Mouse (Mus musculus) heart, embryonic 14.5 days (tissue): Measurements from ENCODE around the gene Xab2. TPM values are rescaled to one million over a fixed set of nuclear protein-coding genes. Genes with fewer than 3 reads are reported as not detected.

Source experiments
- ATAC-seq: fragments of 200-750 bp; cut with Nextera tagmentation; 2 replicates; pipeline ENCODE4 v1.8.0; 2017; ENCODE audit warnings: low read depth, moderate TSS enrichment; ENCODE audit not compliant: insufficient number of reproducible peaks, insufficient read depth, low FRiP score
- H3K27ac ChIP-seq, 2 experiments: fragments of 200-500 bp in 1 of 2; fragments of 300-500 bp in 1 of 2; sonication (generic) in 1 of 2; replicated peaks in 1 of 2; 2 replicates each; pipeline ENCODE4 v1.5.1; 2012 to 2014; ENCODE audit warnings: low read depth in 2 of 2, low read length in 2 of 2, control low read depth in 1 of 2, mild to moderate bottlenecking in 1 of 2, mixed read lengths in 1 of 2; ENCODE audit not compliant: control insufficient read depth in 1 of 2, insufficient read depth in 1 of 2
- H3K27me3 ChIP-seq: fragments of 300-500 bp; sonication (generic); 2 replicates; pipeline ENCODE4 v1.6.1; 2014; ENCODE audit warnings: mild to moderate bottlenecking, low read length, control low read depth; ENCODE audit not compliant: control insufficient read depth, insufficient read depth
- H3K36me3 ChIP-seq: fragments of 300-500 bp; sonication (generic); 2 replicates; pipeline ENCODE4 v1.6.1; 2014; ENCODE audit warnings: mild to moderate bottlenecking, control low read depth, low read length, mixed read lengths; ENCODE audit not compliant: control insufficient read depth, insufficient read depth
- H3K4me1 ChIP-seq, 2 experiments: fragments of 200-500 bp in 1 of 2; fragments of 300-500 bp in 1 of 2; sonication (generic) in 1 of 2; 2 replicates each; pipeline ENCODE4 v1.6.1; 2012 to 2014; ENCODE audit warnings: low read length in 2 of 2, control low read depth in 1 of 2, mixed read lengths in 1 of 2; ENCODE audit not compliant: control insufficient read depth in 2 of 2, insufficient read depth in 2 of 2
- H3K4me2 ChIP-seq: fragments of 300-500 bp; sonication (generic); 2 replicates; pipeline ENCODE4 v1.6.1; 2014; ENCODE audit warnings: mild to moderate bottlenecking, low read length
- H3K4me3 ChIP-seq, 2 experiments: fragments of 200-500 bp in 1 of 2; fragments of 300-500 bp in 1 of 2; sonication (generic) in 1 of 2; 2 replicates each; pipeline ENCODE4 v1.5.1; 2012 to 2014; ENCODE audit warnings: low read length in 2 of 2, mild to moderate bottlenecking in 2 of 2, control low read depth in 1 of 2, low read depth in 1 of 2, moderate library complexity in 1 of 2; ENCODE audit not compliant: control insufficient read depth in 1 of 2, insufficient read depth in 1 of 2
- H3K9ac ChIP-seq: fragments of 300-500 bp; sonication (generic); 2 replicates; pipeline ENCODE4 v1.6.1; 2014; ENCODE audit warnings: mild to moderate bottlenecking, low read length
- H3K9me3 ChIP-seq: fragments of 300-500 bp; sonication (generic); 2 replicates; pipeline ENCODE4 v1.6.1; 2016; ENCODE audit warnings: low read length, control low read depth; ENCODE audit not compliant: control insufficient read depth
- WGBS: fragments of 180-500 bp; shearing (Covaris S2); extraction: QIAGEN DNeasy Blood & Tissue Kit; methylation state at CpG from one replicate; pipeline ENCODE4 v1.1.7; 2014; 5-methylcytosine and 5-hydroxymethylcytosine counted together
- polyA plus RNA-seq: library from polyadenylated mRNA; unstranded; fragments of >200 nt; fragmentation: Nextera tagmentation; extraction: Ambion mirVana; gene quantifications from 2 replicates; pipeline ENCODE4 v1.2.1, GENCODE M21; 2014

Gene Xab2
- polyA plus RNA-seq, 1 experiment from 2014 or later: 30.9 TPM

DNA sequence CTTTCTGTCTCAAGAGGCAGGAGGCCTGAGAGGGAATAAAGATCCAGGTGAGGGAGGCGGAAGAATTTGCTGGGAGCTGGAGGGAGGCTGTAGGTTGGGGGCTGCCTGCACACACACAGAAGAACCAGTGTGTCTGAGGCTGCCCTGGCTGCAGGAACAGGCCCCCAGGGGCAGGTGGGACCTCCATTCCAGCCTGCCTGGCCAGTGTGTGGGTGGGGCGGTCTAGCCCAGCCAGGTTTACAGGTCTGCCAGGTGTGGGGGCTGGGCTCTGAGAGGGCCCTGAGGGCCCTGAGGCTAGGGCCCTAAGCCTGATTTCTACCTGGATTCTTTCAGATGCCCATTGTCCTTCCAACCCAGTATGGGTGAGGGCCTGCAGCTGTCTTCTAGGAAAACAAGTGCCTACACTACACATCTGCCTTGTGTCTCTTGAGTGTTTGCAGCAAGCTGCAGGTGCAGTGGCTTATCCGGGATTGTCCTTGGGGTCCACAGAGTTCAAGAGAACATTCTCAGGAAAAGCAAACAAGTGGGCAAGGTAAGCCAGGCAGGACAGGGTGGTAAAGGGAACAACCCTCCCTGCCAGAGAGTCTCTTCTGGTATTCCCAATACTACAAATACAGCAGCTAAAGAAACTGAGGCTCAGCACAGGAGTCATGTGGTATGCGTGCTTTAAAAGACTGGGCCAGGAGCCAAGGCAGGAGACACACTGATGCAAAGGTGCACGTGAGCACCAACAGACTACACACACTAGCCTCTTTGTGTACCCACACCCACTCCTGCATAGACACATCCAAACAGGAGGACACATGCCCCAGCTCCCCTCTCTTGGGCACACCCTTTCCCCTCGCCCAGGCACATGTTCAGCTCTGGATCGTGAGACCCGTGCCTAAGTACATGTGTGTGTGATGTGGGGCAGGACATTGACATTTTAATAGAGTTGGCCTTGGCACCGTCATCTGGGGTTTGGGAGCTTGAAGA, 41.4 kb downstream of the Xab2 start:
- Histone ChIP-seq H3K27ac (no peak overlapping the region), H3K36me3 (no peaks in the 10 kb centered on the region), H3K4me2 (no peak overlapping the region), H3K27me3 (no peaks in the 10 kb centered on the region), H3K9me3 (no peaks in the 10 kb centered on the region), H3K9ac (no peak overlapping the region), H3K4me3 (no peak overlapping the region), H3K4me1 (no peaks in the 10 kb centered on the region)
- 77% methylated on average over 9 of the region's 9 CpGs for WGBS
- ATAC-seq: no peak

DNA sequence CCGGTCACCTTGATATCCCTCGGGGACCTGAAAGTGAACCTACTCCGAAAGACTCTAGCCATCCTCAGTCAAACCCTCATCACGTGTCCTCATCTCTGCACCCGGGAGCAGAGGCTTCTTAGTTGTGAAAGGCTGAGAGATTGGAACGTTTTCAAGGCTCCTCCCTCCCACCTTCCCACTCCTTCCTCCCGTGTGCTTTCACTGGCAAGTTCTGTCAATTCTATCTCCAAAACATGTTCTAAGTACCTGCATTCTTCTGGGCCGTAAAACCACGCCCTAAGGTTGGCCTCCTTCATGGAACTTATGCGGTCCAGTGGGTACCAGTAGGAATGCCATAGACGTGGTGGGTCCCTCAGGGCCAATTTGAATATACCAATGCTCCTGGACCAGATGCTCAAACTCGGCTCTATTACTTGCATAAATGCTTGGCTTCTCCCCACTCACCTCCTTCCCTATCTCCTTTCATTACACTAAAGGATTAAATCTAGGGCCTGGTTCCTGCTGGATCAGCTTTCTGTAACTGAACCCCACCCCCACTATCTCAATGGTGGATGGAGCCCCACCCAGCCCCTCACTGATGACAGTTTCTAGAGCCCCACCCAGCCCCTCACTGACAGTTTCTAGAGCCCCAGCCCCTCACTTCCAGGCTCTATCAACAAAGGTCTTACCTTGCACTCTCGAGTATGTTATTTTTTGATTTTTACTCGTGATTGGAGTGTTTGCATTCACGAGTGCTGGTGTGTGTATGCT, 44.7 kb downstream of the Xab2 start:
- H3K36me3 ChIP-seq: no peaks in the 10 kb centered on the region
- no peaks in the 10 kb centered on the region for H3K27me3 ChIP-seq
- H3K4me1 ChIP-seq: no peaks in the 10 kb centered on the region
- no peak overlapping the region for H3K4me3 ChIP-seq
- WGBS: 65% methylated on average over 15 of the region's 15 CpGs
- ATAC-seq: no peak
- H3K27ac ChIP-seq: no peak overlapping the region
- no peak overlapping the region for H3K9ac ChIP-seq
- no peak overlapping the region for H3K4me2 ChIP-seq
- H3K9me3 ChIP-seq: no peaks in the 10 kb centered on the region

DNA sequence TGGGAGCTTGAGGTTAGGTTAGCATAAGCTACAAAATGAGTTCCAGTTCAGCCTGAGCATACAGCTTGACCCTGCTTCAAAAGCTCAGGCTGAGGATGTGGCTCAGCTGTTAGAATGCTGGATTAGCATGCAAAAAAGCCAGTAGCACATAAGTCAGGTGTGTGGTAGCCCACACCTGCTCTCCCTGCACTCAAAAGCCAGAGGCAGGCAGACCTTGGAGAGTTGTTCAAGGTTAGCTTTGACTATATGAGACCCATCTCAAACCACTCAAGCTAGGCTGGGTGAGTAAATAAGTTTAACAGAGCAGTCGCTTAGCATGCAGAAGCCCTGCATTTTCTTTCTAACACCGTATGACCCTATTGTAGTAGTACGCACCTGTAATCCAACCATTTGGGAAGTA, 46.6 kb downstream of the Xab2 start:
- Histone ChIP-seq H3K4me1 (no peaks in the 10 kb centered on the region), H3K9ac (no peak overlapping the region), H3K27me3 (no peaks in the 10 kb centered on the region), H3K4me3 (no peak overlapping the region), H3K36me3 (no peaks in the 10 kb centered on the region), H3K27ac (no peak overlapping the region), H3K9me3 (no peaks in the 10 kb centered on the region), H3K4me2 (no peak overlapping the region)
- 85% methylated on average over 3 of the region's 3 CpGs for WGBS
- ATAC-seq: no peak

DNA sequence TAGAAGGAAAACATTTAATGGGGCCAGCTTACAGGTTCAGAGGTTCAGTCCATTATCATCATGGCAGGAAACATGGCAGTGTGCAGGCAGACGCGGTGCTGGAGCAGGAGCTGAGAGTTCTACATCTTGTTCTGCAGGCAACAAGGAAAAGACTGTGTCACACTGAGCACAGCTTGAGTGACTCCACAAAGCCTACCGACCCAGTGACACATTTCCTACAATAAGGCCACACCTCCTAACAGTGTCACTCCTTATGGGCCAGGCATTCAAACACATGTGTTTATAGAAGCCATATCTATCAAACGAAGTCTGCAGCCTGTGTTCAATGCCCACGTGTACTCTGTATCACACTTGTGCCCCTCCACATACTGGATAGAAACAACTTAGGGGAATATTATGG, 51.3 kb downstream of the Xab2 start:
- Histone ChIP-seq H3K4me2 (no peak overlapping the region), H3K27me3 (no peaks in the 10 kb centered on the region), H3K4me3 (no peak overlapping the region), H3K27ac (no peak overlapping the region), H3K4me1 (peaks cover 0 to 4% of the 10 kb centered on the region in 2 experiments; a peak in 1 of 4 replicates), H3K36me3 (no peaks in the 10 kb centered on the region), H3K9ac (no peak overlapping the region), H3K9me3 (no peaks in the 10 kb centered on the region)
- ATAC-seq: no peak
- WGBS: 90% methylated on average over 5 of the region's 5 CpGs

DNA sequence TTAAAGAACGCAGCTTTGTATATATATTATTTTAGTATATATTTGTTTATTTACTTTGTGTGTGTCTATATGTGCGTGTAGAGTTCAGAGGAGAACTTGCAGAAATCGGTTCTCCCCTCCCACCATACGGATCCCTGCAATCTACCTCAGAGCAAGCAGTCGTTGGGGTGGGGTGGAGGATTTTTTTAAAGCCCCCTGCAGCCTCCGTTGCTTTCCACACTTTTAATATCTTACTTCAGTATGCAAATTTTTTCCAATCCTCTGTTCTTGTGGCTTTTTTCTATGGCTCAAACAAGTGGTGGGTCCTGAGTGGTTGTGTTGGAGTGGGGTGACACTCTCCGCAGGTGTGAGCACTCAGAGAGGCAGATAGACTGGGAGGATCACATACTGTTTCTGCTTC, 52.7 kb downstream of the Xab2 start:
- no peaks in the 10 kb centered on the region for H3K9me3 ChIP-seq
- H3K4me3 ChIP-seq: peak overlapping the region; percentile 17 to 23
- 14% methylated on average over 7 of the region's 7 CpGs for WGBS
- ATAC-seq: no peak
- H3K36me3 ChIP-seq: no peaks in the 10 kb centered on the region
- H3K27ac ChIP-seq: no peak overlapping the region
- no peaks in the 10 kb centered on the region for H3K27me3 ChIP-seq
- H3K4me2 ChIP-seq: peak overlapping the region; percentile 60
- peaks cover 0 to 4% of the 10 kb centered on the region in 2 experiments; a peak in 1 of 4 replicates for H3K4me1 ChIP-seq
- peak overlapping the region; percentile 52 for H3K9ac ChIP-seq

DNA sequence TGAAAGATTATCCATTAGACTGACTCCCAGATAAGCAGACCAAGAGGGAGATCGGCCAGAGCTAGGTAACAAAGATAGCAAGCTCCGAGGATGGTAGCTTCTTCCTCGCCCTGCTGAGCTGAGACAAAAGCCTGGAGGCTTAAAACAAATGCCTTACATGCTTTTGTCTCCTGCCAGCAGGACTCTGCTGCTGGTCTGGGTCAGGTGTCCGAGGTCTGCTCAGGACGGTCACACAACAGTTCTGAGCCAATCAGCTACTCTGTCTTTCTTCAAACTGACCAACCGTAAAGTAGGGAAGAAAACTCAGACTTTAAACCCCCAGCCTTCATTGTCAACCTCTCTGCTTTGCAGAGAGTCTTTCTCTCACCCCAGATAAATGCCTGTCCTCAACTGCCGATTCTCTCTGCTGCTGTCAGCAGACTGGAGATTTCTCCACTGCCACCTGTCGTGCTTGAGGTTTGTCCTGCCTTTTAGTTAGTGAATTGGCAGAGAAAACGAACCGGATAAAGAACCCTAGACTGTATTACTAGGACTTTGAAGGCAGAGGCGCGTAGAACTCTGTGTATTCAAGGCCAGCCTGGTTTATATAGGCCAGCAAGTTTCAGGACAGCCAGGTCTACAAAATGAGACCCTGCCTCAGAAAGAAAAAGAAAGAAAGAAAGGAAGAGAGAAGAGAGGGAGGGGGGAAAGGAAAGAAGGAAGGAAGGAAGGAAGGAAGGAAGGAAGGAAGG, 53.3 kb downstream of the Xab2 start, which contains the start of gene C330021F23Rik:
Gene C330021F23Rik, plus strand, starts transcription at position 350 of the 731 bp plus-strand sequence.
- 3% methylated on average over 12 of the region's 12 CpGs for WGBS
- Histone ChIP-seq H3K27ac (peak within 1 kb of the TSS in 1 of 2 experiments; percentile 6; a peak in 2 of 4 replicates), H3K27me3 (no peaks in the 10 kb centered on the region), H3K36me3 (no peaks in the 10 kb centered on the region), H3K4me3 (peak within 1 kb of the TSS; percentile 23 to 24), H3K4me2 (peak within 1 kb of the TSS; percentile 60), H3K9ac (peak within 1 kb of the TSS; percentile 52), H3K9me3 (no peaks in the 10 kb centered on the region), H3K4me1 (peaks cover 0 to 4% of the 10 kb centered on the region in 2 experiments; a peak in 1 of 4 replicates)
- 0 out of 2 replicates have a peak, but pooled peaks have one; percentile 43 for ATAC-seq
